Mouse (Mus musculus) kidney, embryonic 14.5 days (tissue): ENCODE data around the gene Ostf1. TPM values are rescaled to one million over a fixed set of nuclear protein-coding genes. Genes with fewer than 3 reads are reported as not detected.

Experiments
- ATAC-seq: fragments of 200-750 bp; cut with Nextera tagmentation; 2 replicates; pipeline ENCODE4 v1.8.0; 2017; ENCODE audit warnings: moderate number of reproducible peaks, mild to moderate bottlenecking, moderate TSS enrichment, moderate library complexity; ENCODE audit not compliant: low FRiP score, low TSS enrichment
- H3K27ac ChIP-seq: fragments of 300-500 bp; sonication (generic); 2 replicates; pipeline ENCODE4 v1.5.1; 2014; ENCODE audit warnings: low read depth, mild to moderate bottlenecking, low read length, moderate library complexity, mixed read lengths
- H3K27me3 ChIP-seq: fragments of 300-500 bp; sonication (generic); 2 replicates; pipeline ENCODE4 v1.6.1; 2014; ENCODE audit warnings: mild to moderate bottlenecking, low read length; ENCODE audit not compliant: control insufficient read depth, insufficient read depth
- H3K36me3 ChIP-seq: fragments of 300-500 bp; sonication (generic); 2 replicates; pipeline ENCODE4 v1.6.1; 2014; ENCODE audit warnings: low read length, mixed read lengths; ENCODE audit not compliant: control insufficient read depth, insufficient read depth
- H3K4me1 ChIP-seq: fragments of 300-500 bp; sonication (generic); 2 replicates; pipeline ENCODE4 v1.6.1; 2014; ENCODE audit warnings: low read length, mixed read lengths; ENCODE audit not compliant: control insufficient read depth, insufficient read depth
- H3K4me2 ChIP-seq: fragments of 300-500 bp; sonication (generic); replicated peaks from 2 replicates; pipeline ENCODE4 v1.6.1; 2014; ENCODE audit warnings: low read depth, mild to moderate bottlenecking, low read length
- H3K4me3 ChIP-seq: fragments of 300-500 bp; sonication (generic); 2 replicates; pipeline ENCODE4 v1.5.1; 2014; ENCODE audit warnings: mild to moderate bottlenecking, low read length
- H3K9ac ChIP-seq: fragments of 300-500 bp; sonication (generic); 2 replicates; pipeline ENCODE4 v1.6.1; 2014; ENCODE audit warnings: low read depth, mild to moderate bottlenecking, low read length, moderate library complexity
- H3K9me3 ChIP-seq: fragments of 300-500 bp; sonication (generic); 2 replicates; pipeline ENCODE4 v1.6.1; 2016; ENCODE audit warnings: low read length; ENCODE audit not compliant: control insufficient read depth
- WGBS: fragments of 180-500 bp; shearing (Covaris S2); extraction: QIAGEN DNeasy Blood & Tissue Kit; methylation state at CpG from one replicate; pipeline ENCODE4 v1.1.7; 2014; 5-methylcytosine and 5-hydroxymethylcytosine counted together
- polyA plus RNA-seq: library from polyadenylated mRNA; unstranded; fragments of >200 nt; fragmentation: Nextera tagmentation; extraction: Ambion mirVana; gene quantifications from 2 replicates; pipeline ENCODE4 v1.2.1, GENCODE M21; 2014

The Ostf1 gene
- polyA plus RNA-seq, 1 experiment from 2014 or later: 101 TPM

DNA sequence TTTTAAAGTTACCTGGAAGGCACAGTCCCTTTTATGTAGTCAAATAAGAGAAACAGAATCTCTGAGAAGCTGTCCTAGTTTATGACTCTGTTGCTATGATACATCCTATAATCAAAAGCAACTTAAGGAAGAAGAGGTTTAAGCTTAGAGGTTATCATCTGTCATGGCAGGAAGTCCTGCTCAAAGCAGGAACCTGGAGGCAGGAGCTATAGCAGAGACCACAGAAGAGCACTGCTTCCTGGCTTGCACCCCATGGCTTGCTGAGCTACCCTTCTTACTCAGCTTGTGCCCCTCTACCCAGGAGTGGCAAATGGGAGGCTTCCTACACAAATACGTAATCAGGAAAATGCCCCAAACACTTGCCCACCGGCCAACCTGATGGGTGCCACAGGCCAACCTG, 76.0 kb downstream of the Ostf1 start:
- H3K27me3 ChIP-seq: no peaks in the 10 kb centered on the region
- no peaks in the 10 kb centered on the region for H3K4me1 ChIP-seq
- H3K9ac ChIP-seq: no peak overlapping the region
- no peaks in the 10 kb centered on the region for H3K9me3 ChIP-seq
- H3K36me3 ChIP-seq: no peaks in the 10 kb centered on the region
- no peak for ATAC-seq
- no peak overlapping the region for H3K27ac ChIP-seq
- WGBS: 95% methylated on average over 2 of the region's 2 CpGs
- H3K4me2 ChIP-seq: no peak overlapping the region
- H3K4me3 ChIP-seq: no peak overlapping the region

DNA sequence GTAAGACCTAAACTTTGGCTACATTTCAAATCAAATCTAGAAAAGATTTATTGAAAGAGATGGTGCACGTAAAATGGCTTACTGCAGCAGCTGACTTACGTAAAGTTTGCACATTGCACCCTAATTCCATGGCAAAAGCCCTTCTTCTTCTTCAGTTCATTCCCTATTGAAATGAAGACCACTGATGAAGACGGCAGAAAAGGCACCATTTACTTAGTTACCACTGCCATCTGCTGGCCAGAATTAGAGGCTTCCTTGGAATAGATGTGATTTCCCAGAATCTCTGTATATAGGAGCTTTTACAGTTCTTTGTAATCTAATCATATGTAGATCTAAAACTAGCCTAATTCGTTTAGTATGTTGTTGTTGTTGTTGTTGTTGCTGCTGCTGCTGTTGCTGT, 83.0 kb downstream of the Ostf1 start:
- Histone ChIP-seq H3K36me3 (no peaks in the 10 kb centered on the region), H3K27ac (no peak overlapping the region), H3K9ac (no peak overlapping the region), H3K9me3 (no peaks in the 10 kb centered on the region), H3K4me2 (no peak overlapping the region), H3K4me1 (no peaks in the 10 kb centered on the region), H3K4me3 (no peak overlapping the region), H3K27me3 (no peaks in the 10 kb centered on the region)
- no peak for ATAC-seq
- WGBS: 11% methylated on average over 4 of the region's 4 CpGs

Other genes with a start within 250 kb of the Ostf1 start
- 17.8 and 18.5 TPM in 2 replicates for gene Nmrk1, start 127 bp upstream of the Ostf1 start, polyA plus RNA-seq
- 44.8 TPM in 2 replicates for gene Carnmt1, start 38.9 kb upstream of the Ostf1 start, polyA plus RNA-seq
- gene D030056L22Rik, start 81.4 kb upstream of the Ostf1 start, polyA plus RNA-seq: 47.8 and 49.5 TPM in 2 replicates
- 0.33 and 0.61 TPM in 2 replicates for gene Trpm6, start 118.2 kb upstream of the Ostf1 start, polyA plus RNA-seq